In the genomic region with DNA sequence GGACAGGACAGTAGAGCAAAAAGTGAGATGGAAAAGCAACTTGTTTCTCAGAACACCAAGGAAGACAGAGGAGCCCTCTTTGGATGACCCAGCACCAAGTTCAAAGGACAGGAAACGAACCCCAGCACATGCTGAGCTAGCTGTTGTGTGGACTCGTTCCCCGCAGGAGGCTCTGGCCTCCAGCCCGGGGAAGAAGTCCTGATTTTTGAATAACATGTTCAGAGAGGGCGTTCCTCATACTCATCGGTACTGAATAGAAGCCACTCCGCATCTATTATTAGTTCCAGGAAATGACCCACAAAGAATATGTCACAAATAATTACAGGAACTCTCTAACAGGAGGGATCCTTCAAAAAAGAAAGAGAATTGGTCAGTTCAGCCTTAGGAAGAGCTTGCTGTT, we compare ENCODE assay signal across 9 mouse cellular contexts. TPM values are rescaled to one million over a fixed set of nuclear protein-coding genes. Genes with fewer than 3 reads are reported as not detected.
DNase-seq lines count a peak whose midpoint lies in the region; ATAC-seq and TF ChIP-seq lines count a peak whose summit lies in the region.
"Had no signal": no experiment of that assay in that cellular context is flagged by ENCODE, and none has a peak within 500 bp of the region (broad histone marks: within the 10 kb centered on the region; RNA-seq: fewer than 3 reads in every experiment).

No protein-coding gene starts in this region.

- ATAC-seq in forebrain, embryonic 16.5 days, result no peak
- peak; percentile 62 for ATAC-seq in heart, postnatal 0 days (ENCODE audit: insufficient read depth, low read depth)

- no peaks in the 10 kb centered on the region for H3K9me3 ChIP-seq in forebrain, embryonic 10.5 days
- H3K9me3 ChIP-seq in forebrain, embryonic 16.5 days (ENCODE audit: control insufficient read depth, low read length), result no peaks in the 10 kb centered on the region
- H3K9me3 ChIP-seq in heart, postnatal 0 days (replicated peaks; ENCODE audit: control insufficient read depth, low read length), result no peaks in the 10 kb centered on the region
- no peaks in the 10 kb centered on the region for H3K9me3 ChIP-seq in limb, embryonic 10.5 days (replicated peaks)

- no peaks in the 10 kb centered on the region for H3K36me3 ChIP-seq in forebrain, embryonic 10.5 days (replicated peaks)
- H3K36me3 ChIP-seq in forebrain, embryonic 16.5 days (ENCODE audit: control insufficient read depth, insufficient read depth), result no peaks in the 10 kb centered on the region
- no peaks in the 10 kb centered on the region for H3K36me3 ChIP-seq in heart, postnatal 0 days (replicated peaks; ENCODE audit: control insufficient read depth, insufficient read depth, low read length)
- no peaks in the 10 kb centered on the region for H3K36me3 ChIP-seq in limb, embryonic 10.5 days

- peaks cover 13% of the 10 kb centered on the region for H3K4me1 ChIP-seq in forebrain, embryonic 10.5 days
- H3K4me1 ChIP-seq in forebrain, embryonic 16.5 days (replicated peaks; ENCODE audit: control insufficient read depth, insufficient read depth, low read length), result no peaks in the 10 kb centered on the region
- no peaks in the 10 kb centered on the region for H3K4me1 ChIP-seq in heart, postnatal 0 days (ENCODE audit: control insufficient read depth, insufficient read depth)
- H3K4me1 ChIP-seq in limb, embryonic 10.5 days, result peaks cover 17% of the 10 kb centered on the region

- H3K9ac ChIP-seq in forebrain, embryonic 16.5 days (replicated peaks; ENCODE audit: low read depth, low read length), result no peak overlapping the region
- H3K9ac ChIP-seq in heart, postnatal 0 days (replicated peaks; ENCODE audit: low read depth, low read length), result no peak overlapping the region

- no peak for TF ChIP-seq EP300 in heart, postnatal 0 days (IDR thresholded peaks at IDR 0.05; ENCODE audit: low read depth)

- WGBS in forebrain, embryonic 10.5 days, result 47% methylated on average over 7 of the region's 7 CpGs
- 14% methylated on average over 7 of the region's 7 CpGs for WGBS in forebrain, embryonic 16.5 days
- WGBS in heart, postnatal 0 days, result 27% methylated on average over 7 of the region's 7 CpGs
- 52% methylated on average over 7 of the region's 7 CpGs for WGBS in limb, embryonic 10.5 days

- H3K4me3 ChIP-seq in forebrain, embryonic 10.5 days, result no peak overlapping the region
- H3K4me3 ChIP-seq in forebrain, embryonic 16.5 days (replicated peaks; ENCODE audit: low read length), result no peak overlapping the region
- no peak overlapping the region for H3K4me3 ChIP-seq in heart, postnatal 0 days (ENCODE audit: low read depth, low read length)
- H3K4me3 ChIP-seq in limb, embryonic 10.5 days, result no peak overlapping the region

- no peak for TF ChIP-seq CTCF in heart, postnatal 0 days (IDR thresholded peaks at IDR 0.05; ENCODE audit: low read depth)

- no peak overlapping the region for H3K4me2 ChIP-seq in forebrain, embryonic 16.5 days (ENCODE audit: low read length)
- H3K4me2 ChIP-seq in heart, postnatal 0 days (ENCODE audit: low read depth, low read length), result no peak overlapping the region

- H3K27ac ChIP-seq in forebrain, embryonic 10.5 days, result peak overlapping the region; percentile 25; the same call in 1 of the 2 replicates
- H3K27ac ChIP-seq in forebrain, embryonic 16.5 days (ENCODE audit: low read length), result no peak overlapping the region
- peak overlapping the region; percentile 61 for H3K27ac ChIP-seq in heart, postnatal 0 days (ENCODE audit: low read depth)
- H3K27ac ChIP-seq in limb, embryonic 10.5 days, result peak overlapping the region; percentile 9; the same call in 1 of the 2 replicates

- no peaks in the 10 kb centered on the region for H3K27me3 ChIP-seq in forebrain, embryonic 10.5 days (ENCODE audit: poor library complexity, severe bottlenecking)
- H3K27me3 ChIP-seq in forebrain, embryonic 16.5 days (replicated peaks; ENCODE audit: control insufficient read depth, insufficient read depth, low read length), result no peaks in the 10 kb centered on the region
- H3K27me3 ChIP-seq in heart, postnatal 0 days (ENCODE audit: control insufficient read depth, insufficient read depth, low read length), result no peaks in the 10 kb centered on the region
- no peaks in the 10 kb centered on the region for H3K27me3 ChIP-seq in limb, embryonic 10.5 days (ENCODE audit: low read depth, poor library complexity, severe bottlenecking)

- no peak for DNase-seq in forebrain, embryonic 10.5 days (ENCODE audit: extremely low spot score, low spot score)
- DNase-seq in ES-CJ7 (ENCODE audit: low read depth, low spot score), result peak; percentile 11
- DNase-seq in heart, postnatal 0 days (ENCODE audit: low spot score), result peak; percentile 57
- no peak for DNase-seq in limb, embryonic 10.5 days (ENCODE audit: low spot score)
- no peak for DNase-seq in embryo, embryonic 10.5 days (ENCODE audit: low spot score)
- DNase-seq in frontal cortex, adult 2 months (ENCODE audit: extremely low spot score in 1 of 2, low spot score in 1 of 2), result no peak
- DNase-seq in layer of hippocampus, adult 18-20 months (ENCODE audit: low spot score in 2 of 2), result no peak
- DNase-seq: thymus, adult 18-20 months had no signal

RNA-seq across cellular contexts. Expression of a gene that starts 18.8 kb away (rescaled TPM):
- 0.14 and 0.22 TPM in 2 replicates for polyA plus RNA-seq in forebrain, embryonic 10.5 days (2016; fragmentation: Nextera tagmentation; extraction: Ambion mirVana)
- 0.22 and 0.23 TPM in 2 replicates for polyA plus RNA-seq in forebrain, embryonic 16.5 days (2015; fragmentation: Nextera tagmentation; extraction: Ambion mirVana)
- total RNA-seq in heart, postnatal 0 days (2014; rRNA removed; ENCODE audit: low replicate concordance), result 0.04 and 0.23 TPM in 2 replicates
- polyA plus RNA-seq in heart, postnatal 0 days (2015; fragmentation: Nextera tagmentation; extraction: Ambion mirVana), result 0.38 and 0.49 TPM in 2 replicates
- polyA plus RNA-seq in limb, embryonic 10.5 days (2016; fragmentation: Nextera tagmentation; extraction: Ambion mirVana), result 0.31 and 0.66 TPM in 2 replicates
- polyA plus RNA-seq in frontal cortex, adult 2 months (2012; rRNA removed), result 0.08 and 0.17 TPM in 2 replicates
- under 1 TPM; 0.25 to 0.35 TPM for total RNA-seq in layer of hippocampus, adult 18-20 months (2021)

Comparison
In these comparisons a context has a peak if more than half of its experiments do, and no peak if none do; other contexts are left out.
1. DNase-seq: peak in ES-CJ7 (single experiment) and heart, postnatal 0 days (single experiment); none in forebrain, embryonic 10.5 days (single experiment), limb, embryonic 10.5 days (single experiment), embryo, embryonic 10.5 days (single experiment), frontal cortex, adult 2 months (0 of 2) and layer of hippocampus, adult 18-20 months (0 of 2).